Mouse (Mus musculus) liver, embryonic 16.5 days (tissue): ENCODE data around the gene Akap7. TPM values are rescaled to one million over a fixed set of nuclear protein-coding genes. Genes with fewer than 3 reads are reported as not detected.

Experiments
- ATAC-seq: fragments of 200-750 bp; cut with Nextera tagmentation; 2 replicates; pipeline ENCODE4 v1.8.0; 2017; ENCODE audit warnings: low read depth, mild to moderate bottlenecking, moderate number of reproducible peaks, moderate library complexity
- H3K27ac ChIP-seq: fragments of 300-500 bp; sonication (generic); 2 replicates; pipeline ENCODE4 v1.5.1; 2014; ENCODE audit warnings: mild to moderate bottlenecking, low read length
- H3K27me3 ChIP-seq: fragments of 300-500 bp; sonication (generic); 2 replicates; pipeline ENCODE4 v1.6.1; 2014; ENCODE audit warnings: low read depth, low read length, mixed read lengths; ENCODE audit not compliant: control insufficient read depth, insufficient read depth
- H3K36me3 ChIP-seq: fragments of 300-500 bp; sonication (generic); 2 replicates; pipeline ENCODE4 v1.6.1; 2014; ENCODE audit warnings: mild to moderate bottlenecking; ENCODE audit not compliant: control insufficient read depth, insufficient read depth
- H3K4me1 ChIP-seq: fragments of 300-500 bp; sonication (generic); 2 replicates; pipeline ENCODE4 v1.6.1; 2014; ENCODE audit warnings: low read depth, low read length, mixed read lengths; ENCODE audit not compliant: control insufficient read depth
- H3K4me2 ChIP-seq: fragments of 300-500 bp; sonication (generic); 2 replicates; pipeline ENCODE4 v1.6.1; 2014; ENCODE audit warnings: low read depth, low read length, mixed read lengths
- H3K4me3 ChIP-seq: fragments of 300-500 bp; sonication (generic); 2 replicates; pipeline ENCODE4 v1.5.1; 2014; ENCODE audit warnings: low read depth, mild to moderate bottlenecking, low read length
- H3K9ac ChIP-seq: fragments of 300-500 bp; sonication (generic); 2 replicates; pipeline ENCODE4 v1.6.1; 2014; ENCODE audit warnings: low read depth, low read length
- H3K9me3 ChIP-seq: fragments of 300-500 bp; sonication (generic); replicated peaks from 2 replicates; pipeline ENCODE4 v1.6.1; 2016; ENCODE audit warnings: low read length; ENCODE audit not compliant: control insufficient read depth
- WGBS: fragments of 180-500 bp; shearing (Covaris S2); extraction: QIAGEN DNeasy Blood & Tissue Kit; methylation state at CpG from one replicate; pipeline ENCODE4 v1.1.7; 2014; ENCODE audit not compliant: insufficient replicate concordance; 5-methylcytosine and 5-hydroxymethylcytosine counted together
- polyA plus RNA-seq: library from polyadenylated mRNA; unstranded; fragments of >200 nt; fragmentation: Nextera tagmentation; extraction: Ambion mirVana; gene quantifications from 2 replicates; pipeline ENCODE4 v1.2.1, GENCODE M21; 2015

Gene Akap7
- polyA plus RNA-seq, result 19.0 and 20.3 TPM in 2 replicates

DNA sequence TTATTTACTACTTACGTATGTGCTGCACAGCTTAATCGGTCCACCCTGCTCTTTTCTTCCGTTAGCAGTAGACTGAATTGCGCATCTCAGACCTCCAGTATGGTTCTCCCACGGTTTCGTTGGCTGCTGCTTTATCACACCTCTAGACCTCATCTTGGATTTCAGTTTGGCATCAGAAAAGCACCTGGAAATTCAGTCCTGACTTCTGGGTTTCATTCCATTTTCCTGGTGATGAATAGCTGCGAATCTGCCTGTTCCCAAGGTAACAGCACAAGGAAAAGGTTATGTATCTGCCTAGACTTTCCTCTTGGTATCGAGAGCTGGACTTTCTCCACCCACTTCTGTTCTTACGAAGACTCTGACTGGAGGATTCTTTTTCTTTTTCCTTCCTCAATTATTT, at the start of gene Akap7:
Akap7 (minus strand) TSS at position 101 of the 400 bp plus-strand sequence.
- no peaks in the 10 kb centered on the region for H3K36me3 ChIP-seq
- H3K4me1 ChIP-seq, result no peaks in the 10 kb centered on the region
- H3K4me3 ChIP-seq, result no peak within 1 kb of the TSS
- H3K9ac ChIP-seq, result no peak within 1 kb of the TSS
- H3K27ac ChIP-seq, result no peak within 1 kb of the TSS
- no peak within 1 kb of the TSS for H3K4me2 ChIP-seq
- H3K9me3 ChIP-seq, result no peaks in the 10 kb centered on the region
- no peaks in the 10 kb centered on the region for H3K27me3 ChIP-seq
- 74% methylated on average over 9 of the region's 9 CpGs for WGBS
- no peak for ATAC-seq

DNA sequence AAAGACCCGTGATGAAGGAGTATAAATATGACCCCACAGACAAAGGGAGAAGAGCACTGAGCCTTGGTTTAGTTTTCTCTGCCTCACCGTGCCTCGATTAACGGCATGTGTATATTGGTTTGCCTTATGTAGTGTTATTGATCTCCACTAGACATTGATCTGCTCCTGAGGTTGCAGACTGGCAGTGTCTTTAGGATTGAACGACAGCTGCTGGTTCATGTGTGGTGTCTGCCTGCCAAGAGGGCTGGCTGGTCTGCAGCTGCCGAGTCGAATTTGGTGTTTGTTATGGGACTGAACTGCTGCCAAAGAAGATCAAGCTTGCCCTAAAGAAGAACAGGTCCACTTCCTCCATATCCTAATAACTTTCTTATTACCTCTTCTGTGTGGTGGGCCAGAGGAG, 46.7 kb upstream of the Akap7 start:
- H3K36me3 ChIP-seq, result no peaks in the 10 kb centered on the region

DNA sequence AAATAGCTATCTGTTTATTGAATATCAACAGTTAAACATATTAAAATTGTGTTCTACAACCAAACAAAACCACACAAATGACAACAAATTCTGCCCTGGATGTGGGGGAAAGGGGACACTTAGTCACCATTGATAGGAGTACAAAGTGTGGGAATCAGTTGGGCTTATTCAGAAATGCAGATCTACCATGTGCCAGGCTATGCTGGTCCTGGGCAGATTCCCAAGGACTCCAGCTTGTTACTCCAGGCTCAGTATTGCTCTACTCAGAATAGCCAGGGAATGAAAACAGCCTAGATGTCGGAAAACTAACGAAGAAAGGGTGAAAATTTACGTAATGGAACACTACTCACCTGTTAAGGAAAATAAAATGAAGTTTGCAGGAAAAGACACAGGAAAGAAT, 46.3 kb upstream of the Akap7 start:
- Histone ChIP-seq H3K4me2 (no peak overlapping the region), H3K4me3 (no peak overlapping the region), H3K27me3 (no peaks in the 10 kb centered on the region), H3K9me3 (no peaks in the 10 kb centered on the region), H3K9ac (no peak overlapping the region), H3K27ac (no peak overlapping the region), H3K4me1 (no peaks in the 10 kb centered on the region), H3K36me3 (no peaks in the 10 kb centered on the region)
- ATAC-seq, result no peak
- 74% methylated on average over 3 of the region's 3 CpGs for WGBS

More for the DNA sequence above, 46.7 kb upstream of the Akap7 start:
- no peaks in the 10 kb centered on the region for H3K9me3 ChIP-seq
- no peak for ATAC-seq
- WGBS, result 74% methylated on average over 7 of the region's 7 CpGs
- no peak overlapping the region for H3K4me3 ChIP-seq
- no peak overlapping the region for H3K9ac ChIP-seq
- H3K27me3 ChIP-seq, result no peaks in the 10 kb centered on the region
- no peak overlapping the region for H3K4me2 ChIP-seq
- H3K4me1 ChIP-seq, result peaks cover 2% of the 10 kb centered on the region; the same call in 1 of the 2 replicates
- no peak overlapping the region for H3K27ac ChIP-seq

DNA sequence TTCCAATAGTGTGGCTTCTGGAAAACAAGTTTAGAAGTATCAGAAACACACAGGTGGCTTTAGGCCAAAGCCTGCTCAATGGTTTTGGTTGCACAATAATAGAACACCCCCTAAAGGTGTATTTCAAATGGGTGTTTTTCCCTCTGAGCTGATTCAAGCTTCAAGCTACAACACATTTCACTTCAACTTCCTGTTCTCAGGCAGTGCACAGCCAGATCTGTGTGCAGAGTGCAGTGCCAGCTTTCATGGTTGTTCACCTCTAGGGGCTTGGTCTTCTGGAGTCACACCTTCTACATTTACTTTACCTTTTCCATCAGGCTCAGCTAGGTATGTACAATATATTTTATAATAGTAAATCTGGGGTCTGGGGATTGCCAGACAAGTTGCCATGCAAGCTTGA, 35.1 kb upstream of the Akap7 start:
- ATAC-seq, result no peak
- no peaks in the 10 kb centered on the region for H3K9me3 ChIP-seq

DNA sequence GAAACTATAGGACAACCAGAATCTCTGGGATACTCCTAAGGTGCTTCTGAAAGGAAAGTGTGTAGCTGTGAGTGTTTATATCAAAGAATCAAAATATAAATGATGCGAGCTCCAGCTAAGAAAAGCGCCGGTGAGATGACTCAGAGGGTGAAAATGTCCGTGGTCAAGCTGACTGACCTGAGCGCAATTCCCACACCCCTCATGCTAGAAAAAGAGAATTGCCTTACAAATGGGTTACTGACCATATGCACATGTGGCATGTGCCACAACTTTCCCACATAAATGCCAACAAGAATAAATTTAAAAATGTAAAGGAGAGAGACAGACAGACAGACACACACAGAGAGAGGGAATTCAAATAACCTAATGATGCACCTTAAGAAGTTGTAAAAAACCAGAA, 33.0 kb upstream of the Akap7 start:
- 79% methylated on average over 5 of the region's 5 CpGs for WGBS
- no peaks in the 10 kb centered on the region for H3K9me3 ChIP-seq
- H3K4me1 ChIP-seq, result no peaks in the 10 kb centered on the region
- H3K9ac ChIP-seq, result no peak overlapping the region
- no peak for ATAC-seq
- H3K4me2 ChIP-seq, result no peak overlapping the region
- no peak overlapping the region for H3K27ac ChIP-seq
- H3K4me3 ChIP-seq, result no peak overlapping the region
- H3K36me3 ChIP-seq, result no peaks in the 10 kb centered on the region
- H3K27me3 ChIP-seq, result no peaks in the 10 kb centered on the region

More for the DNA sequence above, 35.1 kb upstream of the Akap7 start:
- Histone ChIP-seq H3K9ac (no peak overlapping the region), H3K4me1 (no peaks in the 10 kb centered on the region), H3K4me3 (no peak overlapping the region), H3K4me2 (no peak overlapping the region), H3K27me3 (no peaks in the 10 kb centered on the region), H3K27ac (no peak overlapping the region), H3K36me3 (no peaks in the 10 kb centered on the region)

DNA sequence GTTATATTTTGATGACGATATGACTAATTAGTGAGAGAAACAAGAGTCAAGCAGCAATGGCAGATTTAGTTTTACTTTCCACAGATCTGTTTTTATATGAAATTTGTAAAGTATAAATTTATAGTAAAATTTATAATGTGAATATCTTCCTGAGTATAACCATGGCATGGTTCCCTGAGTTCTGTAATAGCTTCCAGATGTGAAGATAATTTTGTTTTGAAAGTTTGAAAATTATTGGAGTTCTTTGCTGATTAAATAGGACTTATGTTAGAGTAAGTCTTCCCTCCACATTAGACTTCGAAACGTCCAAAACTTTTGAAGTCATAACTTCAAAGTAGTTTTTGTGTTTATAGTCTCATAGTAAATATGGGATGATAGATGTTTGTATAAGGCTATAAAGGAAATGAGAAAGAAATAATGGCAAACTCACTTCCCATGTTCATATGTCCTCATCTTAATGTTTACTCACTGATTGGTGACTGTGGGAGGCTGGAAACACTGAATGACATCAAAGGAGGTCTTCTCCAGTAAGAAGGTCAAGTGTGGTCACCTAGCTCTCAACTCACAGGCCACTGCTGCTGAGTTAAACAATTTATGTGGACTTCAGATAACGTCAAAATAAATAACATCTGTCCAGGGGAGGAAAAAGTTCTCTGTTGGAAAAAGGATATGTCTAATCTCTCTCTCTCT, 25.9 kb upstream of the Akap7 start:
- no peaks in the 10 kb centered on the region for H3K27me3 ChIP-seq
- H3K9ac ChIP-seq, result no peak overlapping the region
- no peak overlapping the region for H3K4me3 ChIP-seq
- H3K27ac ChIP-seq, result no peak overlapping the region
- H3K4me1 ChIP-seq, result no peaks in the 10 kb centered on the region
- 68% methylated on average over 4 of the region's 4 CpGs for WGBS
- ATAC-seq, result no peak
- H3K36me3 ChIP-seq, result no peaks in the 10 kb centered on the region
- no peak overlapping the region for H3K4me2 ChIP-seq
- no peaks in the 10 kb centered on the region for H3K9me3 ChIP-seq

DNA sequence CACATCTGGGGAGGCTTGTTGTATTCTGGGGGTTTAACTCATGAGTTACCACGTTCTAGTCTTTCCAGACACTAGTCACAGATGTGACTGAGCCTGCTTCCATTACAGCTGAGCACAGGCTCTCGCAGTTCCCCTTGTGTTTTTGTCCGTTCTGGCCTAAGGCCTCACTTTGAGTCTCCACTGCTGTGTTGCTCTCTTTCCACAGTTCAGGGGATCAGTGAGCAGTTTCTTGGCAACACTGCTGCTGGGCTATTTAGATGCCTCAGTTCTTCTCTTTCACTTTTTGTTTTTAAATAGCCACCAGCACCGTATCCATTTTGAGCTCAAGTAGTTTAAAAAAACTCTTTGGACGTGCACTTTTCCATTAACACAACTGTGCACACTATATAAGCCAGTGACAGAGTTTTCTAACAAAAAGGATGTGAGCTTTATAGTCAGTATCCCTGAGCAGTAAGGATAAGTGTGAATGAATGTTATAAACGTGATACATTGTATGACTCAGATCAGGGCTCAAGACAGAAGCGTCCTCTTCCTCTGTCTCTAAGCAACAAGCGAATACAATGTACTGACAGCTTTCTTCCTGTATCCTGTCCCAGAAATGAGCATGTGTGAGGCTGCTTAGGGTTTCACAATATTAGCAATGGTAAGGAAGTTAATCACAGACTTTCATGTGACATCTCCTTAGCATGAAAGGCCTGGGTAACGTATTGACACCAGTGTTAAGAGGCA, 23.8 kb upstream of the Akap7 start:
- H3K4me1 ChIP-seq, result no peaks in the 10 kb centered on the region
- no peak overlapping the region for H3K4me3 ChIP-seq
- no peaks in the 10 kb centered on the region for H3K9me3 ChIP-seq
- 53% methylated on average over 9 of the region's 9 CpGs for WGBS
- no peaks in the 10 kb centered on the region for H3K36me3 ChIP-seq
- H3K27ac ChIP-seq, result no peak overlapping the region
- peak; percentile 48 for ATAC-seq
- no peaks in the 10 kb centered on the region for H3K27me3 ChIP-seq
- no peak overlapping the region for H3K9ac ChIP-seq
- H3K4me2 ChIP-seq, result no peak overlapping the region

DNA sequence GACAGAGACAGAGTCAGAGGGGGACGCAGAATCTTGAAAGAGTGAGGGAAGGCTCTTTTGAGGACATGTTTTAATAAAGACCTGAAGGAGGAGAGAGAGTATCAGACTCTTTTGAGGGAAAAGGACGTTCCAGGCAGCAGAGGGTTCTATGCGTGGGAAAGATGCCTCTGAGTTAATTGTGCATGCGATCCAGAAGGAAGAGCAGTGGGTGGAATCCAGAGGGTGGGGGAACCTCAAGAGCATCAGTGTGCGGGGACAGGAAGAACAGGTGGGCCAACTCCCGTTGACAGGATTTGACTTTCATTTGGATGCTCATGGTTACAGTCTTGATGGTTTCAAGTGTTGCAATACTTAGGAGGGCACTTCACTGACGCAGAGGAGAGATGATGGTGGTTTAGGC, 22.4 kb upstream of the Akap7 start:
- no peak for ATAC-seq
- no peaks in the 10 kb centered on the region for H3K27me3 ChIP-seq
- no peaks in the 10 kb centered on the region for H3K36me3 ChIP-seq
- H3K9me3 ChIP-seq, result no peaks in the 10 kb centered on the region
- no peak overlapping the region for H3K4me2 ChIP-seq
- no peak overlapping the region for H3K27ac ChIP-seq
- WGBS, result 70% methylated on average over 7 of the region's 7 CpGs
- H3K9ac ChIP-seq, result no peak overlapping the region
- H3K4me3 ChIP-seq, result no peak overlapping the region
- H3K4me1 ChIP-seq, result no peaks in the 10 kb centered on the region

DNA sequence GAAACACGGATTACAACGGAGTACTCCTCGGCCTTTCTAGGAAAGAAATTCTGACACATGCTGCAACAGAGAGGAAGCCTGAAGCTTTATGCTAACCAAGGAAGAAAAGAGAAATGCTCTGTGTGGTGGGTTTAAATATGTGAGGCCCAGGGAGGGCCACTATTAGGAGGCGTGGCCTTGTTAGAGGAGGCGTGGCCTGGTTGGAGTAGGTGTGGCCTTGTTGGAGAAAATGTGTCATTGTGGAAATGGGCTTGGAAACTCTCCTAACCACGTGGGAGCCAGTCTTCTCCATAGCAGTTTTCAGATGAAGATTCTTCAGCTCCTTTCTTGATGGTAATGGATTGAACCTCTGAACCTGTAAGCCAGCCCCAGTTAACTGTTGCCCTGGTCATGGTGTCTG, 19.8 kb upstream of the Akap7 start:
- H3K4me2 ChIP-seq, result no peak overlapping the region
- no peaks in the 10 kb centered on the region for H3K36me3 ChIP-seq
- H3K27me3 ChIP-seq, result no peaks in the 10 kb centered on the region
- WGBS, result 73% methylated on average over 6 of the region's 6 CpGs
- H3K4me1 ChIP-seq, result no peaks in the 10 kb centered on the region
- no peak for ATAC-seq
- no peak overlapping the region for H3K9ac ChIP-seq
- no peak overlapping the region for H3K27ac ChIP-seq
- H3K4me3 ChIP-seq, result no peak overlapping the region
- H3K9me3 ChIP-seq, result no peaks in the 10 kb centered on the region
